Mouse (Mus musculus) gastrocnemius, postnatal 25 days (tissue): Measurements from ENCODE around the gene Mettl9. TPM values are rescaled to one million over a fixed set of nuclear protein-coding genes. Genes with fewer than 3 reads are reported as not detected.

Experiments
- DNase-seq: peaks from one replicate; pipeline ENCODE4 v3.0.0; 2022
- total RNA-seq, 2 experiments: library from RNA; stranded (reverse); gene quantifications; 1 replicate in 1 of 2; 2 replicates in 1 of 2; pipeline ENCODE4 v1.2.3; 2021

The Mettl9 gene
- total RNA-seq, 2 experiments from 2014 or later: 20.1 to 21.4 TPM

DNA sequence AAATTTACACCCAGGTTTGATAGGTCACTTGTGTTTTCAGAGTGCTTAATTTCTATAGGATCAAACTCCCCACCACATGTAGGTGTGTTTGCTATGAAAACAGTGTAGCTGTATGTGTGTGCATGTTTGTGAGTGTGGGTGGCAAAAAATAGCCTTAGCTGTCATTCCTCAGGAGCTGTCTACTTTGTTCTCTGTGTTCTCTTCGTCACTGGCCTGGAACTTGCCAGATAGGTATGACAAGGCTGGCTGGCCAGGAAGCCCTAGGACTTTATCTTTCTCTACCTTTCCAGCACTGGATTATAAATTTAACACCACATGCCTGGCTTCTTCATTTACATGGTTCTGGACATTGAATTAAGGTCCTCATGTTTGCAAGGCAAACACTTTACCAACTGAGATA, 10.0 kb downstream of the Mettl9 start:
- no peak for DNase-seq

- no peak for DNase-seq
These were observed 11.6 kb downstream of the Mettl9 start for GRCm38 (mm10) chr7:121045671-121046453.

DNA sequence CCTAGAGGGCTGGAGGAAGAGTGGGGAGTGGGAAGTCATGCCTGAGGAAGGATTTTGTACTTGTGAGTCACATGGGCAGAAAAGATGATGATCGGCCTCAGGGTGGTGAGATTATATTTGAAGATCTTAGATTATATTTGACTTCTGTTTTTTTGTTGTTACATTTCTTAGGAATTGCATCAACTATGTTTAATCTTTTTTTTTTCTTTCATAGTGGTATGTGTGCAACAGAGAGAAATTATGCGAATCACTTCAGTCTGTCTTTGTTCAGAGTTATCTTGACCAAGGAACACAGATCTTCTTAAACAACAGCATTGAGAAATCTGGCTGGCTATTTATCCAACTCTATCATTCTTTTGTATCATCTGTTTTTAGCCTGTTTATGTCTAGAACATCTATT, 13.4 kb downstream of the Mettl9 start:
- DNase-seq: no peak

DNA sequence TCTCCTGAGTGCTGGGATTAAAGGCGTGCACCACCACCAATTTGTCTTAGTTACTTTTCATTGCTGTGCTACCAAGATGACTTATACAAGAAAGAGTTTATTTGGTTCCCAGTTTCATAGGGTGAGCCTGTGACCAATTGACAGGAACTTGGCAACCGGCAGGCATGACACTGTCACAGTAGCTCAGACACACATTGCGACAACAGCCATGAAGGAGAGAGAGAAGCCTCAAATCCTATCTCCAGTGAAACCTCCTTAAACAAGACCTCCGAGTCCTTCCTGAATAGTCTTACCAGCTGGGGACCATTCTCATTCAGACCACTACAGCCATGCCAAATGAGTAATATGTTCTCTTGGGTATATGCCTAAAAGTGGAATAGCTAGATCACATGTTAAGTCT, 18.8 kb downstream of the Mettl9 start:
- DNase-seq: no peak

GRCm38 (mm10) chr7:121059477-121060218, 25.4 kb downstream of the Mettl9 start:
- DNase-seq: no peak

DNA sequence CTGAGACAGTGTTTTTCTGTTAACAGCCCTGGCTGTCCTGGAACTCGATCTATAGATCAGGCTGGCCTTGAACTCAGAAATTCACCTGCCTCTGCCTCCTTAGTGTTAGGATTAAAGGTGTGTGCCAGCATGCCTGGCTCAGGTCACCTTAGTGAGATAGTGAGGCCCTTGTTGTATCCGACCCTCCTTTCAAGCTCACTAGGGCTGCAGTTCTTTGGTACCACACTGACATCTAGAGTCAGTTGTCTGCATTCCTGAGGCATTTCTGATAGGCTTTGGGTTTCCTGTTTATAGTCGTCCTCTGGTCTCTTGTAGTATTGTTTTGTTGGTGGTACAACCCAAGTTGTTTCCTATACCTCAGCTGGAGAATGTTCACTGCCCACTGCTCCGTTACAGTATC, 30.1 kb downstream of the Mettl9 start:
- no peak for DNase-seq

- DNase-seq: no peak
These were observed 37.0 kb downstream of the Mettl9 start for GRCm38 (mm10) chr7:121071276-121071675.

DNA sequence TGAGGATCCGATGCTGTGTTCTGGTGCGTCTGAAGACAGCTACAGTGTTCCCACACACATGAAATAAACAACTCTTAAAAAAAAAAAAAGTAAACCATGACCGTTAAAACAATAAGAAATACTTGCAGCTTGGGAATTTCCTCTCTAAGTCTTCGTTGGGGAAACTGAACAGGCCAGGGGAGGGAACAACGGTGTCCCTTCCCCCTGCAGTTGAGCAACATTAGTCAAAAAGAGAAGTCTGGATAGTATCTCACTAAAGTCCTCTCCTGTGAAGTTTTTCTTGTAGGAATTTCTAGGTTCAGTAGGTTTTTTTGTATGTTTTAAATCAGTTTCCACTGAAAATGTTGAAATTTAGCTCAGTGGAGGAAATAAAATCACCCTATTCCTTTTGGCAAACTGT, 38.3 kb downstream of the Mettl9 start:
- no peak for DNase-seq

DNA sequence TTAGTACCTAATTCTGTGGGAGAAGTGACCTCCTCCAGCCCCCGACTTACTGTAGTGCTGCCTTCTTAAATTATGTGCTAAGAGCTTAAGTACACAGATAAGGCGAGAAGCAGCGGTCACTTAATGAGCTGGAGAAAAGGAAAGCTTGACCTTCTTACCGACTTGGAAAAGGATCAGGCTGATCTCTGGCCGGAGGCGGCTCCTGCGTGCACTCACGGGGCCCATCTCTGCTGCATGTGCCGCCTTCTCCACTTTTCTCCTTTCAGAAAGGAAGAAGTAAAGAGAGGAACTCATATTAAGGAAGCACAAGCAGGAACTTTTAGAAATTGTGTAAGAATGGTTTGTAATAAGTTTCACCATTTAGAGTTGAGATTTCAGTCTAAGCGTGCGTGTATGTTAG, 40.0 kb downstream of the Mettl9 start, which contains the start of gene Igsf6:
Gene Igsf6, minus strand, starts transcription at position 292 of the 400 bp plus-strand sequence.
- no peak for DNase-seq

GRCm38 (mm10) chr7:121074801-121075400, 40.7 kb downstream of the Mettl9 start:
- no peak for DNase-seq

- no peak for DNase-seq
These were observed 41.2 kb downstream of the Mettl9 start for GRCm38 (mm10) chr7:121075416-121075815.

DNA sequence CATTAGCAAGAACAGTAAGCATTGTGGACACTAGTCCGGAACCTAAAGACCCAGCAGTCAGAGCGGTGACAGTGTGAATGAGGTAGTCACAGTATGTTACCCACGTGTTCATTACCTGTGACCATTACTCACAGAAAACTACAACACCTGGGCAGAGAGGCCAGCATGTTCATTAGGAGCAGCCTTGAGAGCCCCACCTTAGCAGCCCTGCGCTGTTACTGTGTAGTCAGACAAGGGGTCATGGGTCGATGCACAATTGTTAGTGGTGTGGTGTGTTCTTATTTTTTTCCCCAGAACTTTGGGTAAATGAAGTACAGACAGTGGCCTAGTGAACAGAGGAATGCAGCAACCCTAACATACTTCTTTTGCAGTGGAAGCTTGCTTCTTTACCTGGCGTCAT, 43.1 kb downstream of the Mettl9 start:
- DNase-seq: no peak

- DNase-seq: peak; percentile 26
These were observed 43.6 kb downstream of the Mettl9 start for GRCm38 (mm10) chr7:121077829-121078228.

GRCm38 (mm10) chr7:121081350-121081749, 47.1 kb downstream of the Mettl9 start, which contains the start of gene Otoa:
Gene Otoa (plus strand): TSS chr7:121081650.
- DNase-seq: no peak

DNA sequence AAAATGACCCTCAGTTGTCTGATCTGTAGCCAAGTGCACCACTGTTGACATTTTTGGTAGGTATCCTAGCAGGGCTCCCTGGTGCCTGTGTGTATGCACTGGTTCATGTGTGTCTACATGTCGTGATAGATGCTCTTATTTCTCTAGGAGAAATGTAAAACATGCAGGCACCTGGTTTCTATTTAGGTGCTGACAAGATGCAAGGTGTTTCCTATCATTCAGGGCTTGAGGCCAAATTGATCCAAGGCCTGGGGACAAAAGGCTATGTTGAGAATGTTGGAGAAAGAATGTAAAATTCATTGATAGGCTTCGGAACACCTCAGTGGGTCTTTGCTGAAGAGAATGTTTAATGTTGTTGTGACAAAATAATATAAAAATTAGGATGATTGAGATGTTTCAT, 47.6 kb downstream of the Mettl9 start:
- DNase-seq: no peak

- DNase-seq: no peak
These were observed 48.8 kb downstream of the Mettl9 start for GRCm38 (mm10) chr7:121082949-121083513.

- no peak for DNase-seq
These were observed 50.7 kb downstream of the Mettl9 start for GRCm38 (mm10) chr7:121084840-121085453.

DNA sequence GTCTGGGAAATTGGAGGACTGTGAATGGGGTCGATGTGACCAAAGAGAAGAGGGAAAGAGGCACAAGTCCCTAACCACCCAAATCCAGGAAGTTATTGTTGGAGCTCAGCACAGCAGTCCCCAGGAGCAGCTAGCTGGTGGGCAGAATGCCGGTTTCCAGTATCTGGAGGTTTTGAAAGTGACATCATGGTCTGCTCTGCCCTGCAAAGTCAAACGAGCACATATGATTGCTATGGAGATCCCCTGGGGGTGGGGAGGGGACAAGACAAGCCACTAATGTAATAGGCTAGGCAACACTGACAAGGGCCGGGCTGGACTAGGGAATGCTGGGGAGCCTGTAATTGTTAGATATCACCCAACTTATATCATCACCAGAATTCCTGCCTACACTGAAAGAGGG, 51.3 kb downstream of the Mettl9 start:
- DNase-seq: peak; percentile 17

- DNase-seq: no peak
These were observed 54.5 kb downstream of the Mettl9 start for GRCm38 (mm10) chr7:121088745-121089144.

GRCm38 (mm10) chr7:121090748-121091147, 56.5 kb downstream of the Mettl9 start:
- DNase-seq: no peak

DNA sequence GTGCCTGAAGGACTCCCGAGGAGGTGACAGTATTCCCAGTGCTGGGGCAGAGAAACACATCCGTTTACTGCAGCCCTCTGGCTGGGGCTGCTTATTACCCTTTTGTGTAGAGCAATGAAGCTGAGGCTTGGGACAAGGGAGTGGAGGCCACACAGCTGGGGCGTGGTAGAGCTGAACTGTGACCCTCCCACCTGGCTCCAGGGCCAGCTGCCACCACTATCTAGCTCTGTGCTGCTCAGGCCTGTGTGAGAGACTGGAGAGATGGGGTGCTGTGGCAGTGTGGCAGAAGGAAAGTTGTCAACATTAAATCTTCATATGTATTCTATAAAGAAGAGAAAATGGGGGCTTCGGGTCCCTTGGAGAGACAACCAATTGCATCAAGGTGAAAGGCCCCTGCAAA, 58.8 kb downstream of the Mettl9 start:
- no peak for DNase-seq
